Mouse (Mus musculus) intestine, embryonic 15.5 days (tissue): ENCODE results near the gene Dhx8. TPM values are rescaled to one million over a fixed set of nuclear protein-coding genes. Genes with fewer than 3 reads are reported as not detected.

Experiments
- ATAC-seq: fragments of 200-750 bp; cut with Nextera tagmentation; 2 replicates; pipeline ENCODE4 v1.8.0; 2017; ENCODE audit warnings: moderate TSS enrichment, moderate library complexity
- H3K27ac ChIP-seq: fragments of 300-500 bp; sonication (generic); 2 replicates; pipeline ENCODE4 v1.5.1; 2015; ENCODE audit warnings: mild to moderate bottlenecking, inconsistent platforms
- H3K27me3 ChIP-seq: fragments of 300-500 bp; sonication (generic); replicated peaks from 2 replicates; pipeline ENCODE4 v1.6.1; 2015; ENCODE audit warnings: inconsistent platforms
- H3K36me3 ChIP-seq: fragments of 300-500 bp; sonication (generic); 2 replicates; pipeline ENCODE4 v1.6.1; 2015; ENCODE audit warnings: inconsistent platforms
- H3K4me1 ChIP-seq: fragments of 300-500 bp; sonication (generic); replicated peaks from 2 replicates; pipeline ENCODE4 v1.6.1; 2015; ENCODE audit warnings: inconsistent platforms
- H3K4me2 ChIP-seq: fragments of 300-500 bp; sonication (generic); replicated peaks from 2 replicates; pipeline ENCODE4 v1.6.1; 2015; ENCODE audit warnings: mild to moderate bottlenecking, inconsistent platforms
- H3K4me3 ChIP-seq: fragments of 300-500 bp; sonication (generic); replicated peaks from 2 replicates; pipeline ENCODE4 v1.5.1; 2015; ENCODE audit warnings: inconsistent platforms
- H3K9ac ChIP-seq: fragments of 300-500 bp; sonication (generic); 2 replicates; pipeline ENCODE4 v1.6.1; 2015; ENCODE audit warnings: inconsistent platforms
- H3K9me3 ChIP-seq: fragments of 300-500 bp; sonication (generic); 2 replicates; pipeline ENCODE4 v1.6.1; 2016; ENCODE audit warnings: inconsistent platforms
- WGBS: fragments of 180-500 bp; shearing (Covaris S2); methylation state at CpG from one replicate; pipeline ENCODE4 v1.1.7; 2015; 5-methylcytosine and 5-hydroxymethylcytosine counted together
- polyA plus RNA-seq: library from polyadenylated mRNA; unstranded; fragments of >200 nt; fragmentation: Nextera tagmentation; extraction: Ambion mirVana; gene quantifications from 2 replicates; pipeline ENCODE4 v1.2.1, GENCODE M21; 2015

Dhx8 gene
- polyA plus RNA-seq, 1 experiment from 2014 or later: 26.9 TPM

GRCm38 (mm10) chr11:101785143-101785851, 52.6 kb downstream of the Dhx8 start, which contains the start of gene Etv4:
Etv4 (minus strand) TSS chr11:101785371.
- peak within 1 kb of the TSS; percentile 99 for H3K4me2 ChIP-seq
- H3K27ac ChIP-seq: 0 out of 2 replicates have a peak within 1 kb of the TSS, but pooled peaks have one; percentile 54
- peak within 1 kb of the TSS; percentile 50 for H3K9ac ChIP-seq
- H3K4me3 ChIP-seq: peak within 1 kb of the TSS; percentile 56
- H3K27me3 ChIP-seq: peaks cover 63% of the 10 kb centered on the region
- under 1% methylated on average over 35 of the region's 35 CpGs for WGBS
- H3K36me3 ChIP-seq: no peaks in the 10 kb centered on the region
- peak; percentile 93 for ATAC-seq
- H3K4me1 ChIP-seq: peaks cover 15% of the 10 kb centered on the region
- no peaks in the 10 kb centered on the region for H3K9me3 ChIP-seq

- peaks cover 19% of the 10 kb centered on the region for H3K4me1 ChIP-seq
- peak overlapping the region; percentile 99 for H3K4me2 ChIP-seq
- no peak overlapping the region for H3K9ac ChIP-seq
- no peaks in the 10 kb centered on the region for H3K36me3 ChIP-seq
- WGBS: 10% methylated on average over 7 of the region's 7 CpGs
- peaks cover 63% of the 10 kb centered on the region for H3K27me3 ChIP-seq
- no peak for ATAC-seq
- no peak overlapping the region for H3K27ac ChIP-seq
- no peaks in the 10 kb centered on the region for H3K9me3 ChIP-seq
- H3K4me3 ChIP-seq: peak overlapping the region; percentile 56
These were observed 53.1 kb downstream of the Dhx8 start for GRCm38 (mm10) chr11:101785852-101786205.

- H3K9ac ChIP-seq: no peak overlapping the region
- no peak overlapping the region for H3K27ac ChIP-seq
- ATAC-seq: no peak
- no peak overlapping the region for H3K4me3 ChIP-seq
- no peaks in the 10 kb centered on the region for H3K9me3 ChIP-seq
- peaks cover 58% of the 10 kb centered on the region for H3K27me3 ChIP-seq
- 68% methylated on average over 7 of the region's 7 CpGs for WGBS
- no peak overlapping the region for H3K4me2 ChIP-seq
- peaks cover 27% of the 10 kb centered on the region for H3K4me1 ChIP-seq
- no peaks in the 10 kb centered on the region for H3K36me3 ChIP-seq
These were observed 53.9 kb downstream of the Dhx8 start for GRCm38 (mm10) chr11:101786651-101787050.

GRCm38 (mm10) chr11:101787432-101787831, 54.7 kb downstream of the Dhx8 start:
- no peak overlapping the region for H3K4me3 ChIP-seq

GRCm38 (mm10) chr11:101790811-101791526, 58.2 kb downstream of the Dhx8 start:
- peak; percentile 64 for ATAC-seq
- Histone ChIP-seq H3K27me3 (peaks cover 22% of the 10 kb centered on the region), H3K36me3 (no peaks in the 10 kb centered on the region), H3K4me3 (no peak overlapping the region), H3K4me1 (peaks cover 15% of the 10 kb centered on the region), H3K27ac (no peak overlapping the region), H3K9ac (no peak overlapping the region), H3K4me2 (peak overlapping the region; percentile 39), H3K9me3 (no peaks in the 10 kb centered on the region)
- 23% methylated on average over 19 of the region's 19 CpGs for WGBS

More at GRCm38 (mm10) chr11:101787432-101787831, 54.7 kb downstream of the Dhx8 start:
- no peaks in the 10 kb centered on the region for H3K9me3 ChIP-seq
- H3K27me3 ChIP-seq: peaks cover 52% of the 10 kb centered on the region
- no peak overlapping the region for H3K9ac ChIP-seq
- H3K4me2 ChIP-seq: no peak overlapping the region
- peaks cover 29% of the 10 kb centered on the region for H3K4me1 ChIP-seq
- 84% methylated on average over 1 of the region's 1 CpGs for WGBS
- no peak overlapping the region for H3K27ac ChIP-seq
- ATAC-seq: no peak
- no peaks in the 10 kb centered on the region for H3K36me3 ChIP-seq

- Histone ChIP-seq H3K4me2 (no peak overlapping the region), H3K9ac (no peak overlapping the region), H3K27ac (no peak overlapping the region), H3K4me1 (peaks cover 5% of the 10 kb centered on the region; the same call in 1 of the 2 replicates), H3K9me3 (no peaks in the 10 kb centered on the region), H3K4me3 (no peak overlapping the region), H3K36me3 (no peaks in the 10 kb centered on the region), H3K27me3 (no peaks in the 10 kb centered on the region)
- WGBS: 76% methylated on average over 2 of the region's 2 CpGs
- ATAC-seq: no peak
These were observed 64.6 kb downstream of the Dhx8 start for GRCm38 (mm10) chr11:101797355-101797754.

- no peaks in the 10 kb centered on the region for H3K27me3 ChIP-seq
- no peaks in the 10 kb centered on the region for H3K9me3 ChIP-seq
- no peak for ATAC-seq
- no peaks in the 10 kb centered on the region for H3K36me3 ChIP-seq
- 30% methylated on average over 8 of the region's 8 CpGs for WGBS
- H3K27ac ChIP-seq: no peak overlapping the region
- no peak overlapping the region for H3K9ac ChIP-seq
- H3K4me2 ChIP-seq: no peak overlapping the region
- no peak overlapping the region for H3K4me3 ChIP-seq
- H3K4me1 ChIP-seq: peaks cover 5% of the 10 kb centered on the region; the same call in 1 of the 2 replicates
These were observed 65.4 kb downstream of the Dhx8 start for GRCm38 (mm10) chr11:101798083-101798482.

- no peaks in the 10 kb centered on the region for H3K9me3 ChIP-seq
- ATAC-seq: no peak
- H3K4me3 ChIP-seq: no peak overlapping the region
- peaks cover 5% of the 10 kb centered on the region; the same call in 1 of the 2 replicates for H3K4me1 ChIP-seq
- no peak overlapping the region for H3K4me2 ChIP-seq
- no peaks in the 10 kb centered on the region for H3K27me3 ChIP-seq
- H3K9ac ChIP-seq: no peak overlapping the region
- WGBS: 15% methylated on average over 5 of the region's 5 CpGs
- H3K36me3 ChIP-seq: no peaks in the 10 kb centered on the region
- H3K27ac ChIP-seq: no peak overlapping the region
These were observed 68.7 kb downstream of the Dhx8 start for GRCm38 (mm10) chr11:101801386-101801785.

GRCm38 (mm10) chr11:101805113-101805704, 72.5 kb downstream of the Dhx8 start:
- Histone ChIP-seq H3K27ac (no peak overlapping the region), H3K9ac (no peak overlapping the region), H3K36me3 (no peaks in the 10 kb centered on the region), H3K9me3 (no peaks in the 10 kb centered on the region), H3K4me1 (peaks cover 5% of the 10 kb centered on the region; the same call in 1 of the 2 replicates), H3K4me3 (no peak overlapping the region), H3K27me3 (0 out of 2 replicates have a peak, but pooled peaks cover 4% of the 10 kb centered on the region), H3K4me2 (no peak overlapping the region)
- ATAC-seq: no peak
- 79% methylated on average over 8 of the region's 8 CpGs for WGBS

GRCm38 (mm10) chr11:101806741-101807140, 74.0 kb downstream of the Dhx8 start:
- 0 out of 2 replicates have a peak, but pooled peaks cover 4% of the 10 kb centered on the region for H3K27me3 ChIP-seq
- H3K36me3 ChIP-seq: no peaks in the 10 kb centered on the region
- H3K4me3 ChIP-seq: no peak overlapping the region
- H3K4me2 ChIP-seq: no peak overlapping the region
- 0 out of 2 replicates have a peak, but pooled peaks cover 3% of the 10 kb centered on the region for H3K4me1 ChIP-seq
- H3K27ac ChIP-seq: no peak overlapping the region
- WGBS: 66% methylated on average over 12 of the region's 12 CpGs
- no peak overlapping the region for H3K9ac ChIP-seq
- H3K9me3 ChIP-seq: no peaks in the 10 kb centered on the region
- ATAC-seq: no peak

- H3K27me3 ChIP-seq: 0 out of 2 replicates have a peak, but pooled peaks cover 4% of the 10 kb centered on the region
- H3K9ac ChIP-seq: no peak overlapping the region
- no peaks in the 10 kb centered on the region for H3K4me1 ChIP-seq
- no peak overlapping the region for H3K4me3 ChIP-seq
- H3K36me3 ChIP-seq: no peaks in the 10 kb centered on the region
- no peak overlapping the region for H3K4me2 ChIP-seq
- WGBS: 82% methylated on average over 10 of the region's 10 CpGs
- no peak for ATAC-seq
- H3K9me3 ChIP-seq: no peaks in the 10 kb centered on the region
- H3K27ac ChIP-seq: no peak overlapping the region
These were observed 74.5 kb downstream of the Dhx8 start for GRCm38 (mm10) chr11:101807266-101807665.
